Mouse (Mus musculus): ENCODE measurements at regions not wholly inside any gene's neighbourhood (a gene's known extent, or its start where the extent isn't known, plus 50 kb on each side); places are given as distances from the start of the nearest gene placed in this dataset.

GRCm38 (mm10) chr3:62159031-62159430 lies 179.1 kb upstream of the Arhgef26 start:
- no peak for DNase-seq (ENCODE audit: low spot score)

- no peak for DNase-seq (ENCODE audit: low spot score)
These were observed 167.5 kb upstream of the Arhgef26 start for GRCm38 (mm10) chr3:62170647-62171046.

- no peak for DNase-seq (ENCODE audit: low spot score)
These were observed 150.2 kb upstream of the Arhgef26 start for GRCm38 (mm10) chr3:62187807-62188509.

- DNase-seq (ENCODE audit: low spot score) = no peak
These were observed 145.7 kb upstream of the Arhgef26 start for GRCm38 (mm10) chr3:62192466-62192865.

- DNase-seq (ENCODE audit: low spot score) = no peak
These were observed 143.7 kb upstream of the Arhgef26 start for GRCm38 (mm10) chr3:62194421-62194820.

GRCm38 (mm10) chr3:62196679-62197078 lies 141.5 kb upstream of the Arhgef26 start:
- DNase-seq (ENCODE audit: low spot score) = no peak

GRCm38 (mm10) chr3:62215806-62216205 lies 122.3 kb upstream of the Arhgef26 start:
- DNase-seq (ENCODE audit: low spot score) = peak; percentile 11

- DNase-seq (ENCODE audit: low spot score) = no peak
These were observed 120.8 kb upstream of the Arhgef26 start for GRCm38 (mm10) chr3:62217335-62217734.

GRCm38 (mm10) chr3:62227697-62228096 lies 110.4 kb upstream of the Arhgef26 start:
- DNase-seq (ENCODE audit: low spot score) = no peak

GRCm38 (mm10) chr3:62228156-62228555 lies 110.0 kb upstream of the Arhgef26 start:
- no peak for DNase-seq (ENCODE audit: low spot score)

- DNase-seq (ENCODE audit: low spot score) = no peak
These were observed 97.1 kb upstream of the Arhgef26 start for GRCm38 (mm10) chr3:62241031-62241430.

- DNase-seq (ENCODE audit: low spot score) = no peak
These were observed 66.4 kb upstream of the Arhgef26 start for GRCm38 (mm10) chr3:62271703-62272102.

GRCm38 (mm10) chr3:62278279-62278678 lies 59.9 kb upstream of the Arhgef26 start:
- DNase-seq (ENCODE audit: low spot score) = no peak

GRCm38 (mm10) chr3:62280960-62281359 lies 57.2 kb upstream of the Arhgef26 start:
- DNase-seq (ENCODE audit: low spot score) = no peak

Measured in ovary, postnatal 10 days (tissue).